Mouse (Mus musculus) left cerebral cortex, adult 2 months (tissue): ENCODE data around the gene Ltbp1. TPM values are rescaled to one million over a fixed set of nuclear protein-coding genes. Genes with fewer than 3 reads are reported as not detected.

Experiments
- DNase-seq, 2 experiments: peaks; one replicate each; pipeline ENCODE4 v3.0.0; 2021 to 2022; ENCODE audit warnings: low spot score in 2 of 2, mixed read lengths in 1 of 2; ENCODE audit errors: extremely low spot score in 1 of 2
- H3K27ac ChIP-seq: fragments of 200-600 bp; 2 replicates; pipeline ENCODE4 v1.8.1; 2022
- H3K4me3 ChIP-seq: fragments of 200-600 bp; 2 replicates; pipeline ENCODE4 v1.8.1; 2022
- CTCF ChIP-seq: fragments of 200-600 bp; IDR thresholded peaks from 2 replicates; pipeline ENCODE4 v1.8.1; 2022; ENCODE audit warnings: antibody characterized with exemption, mild to moderate bottlenecking, moderate library complexity
- intact Hi-C: fragments of 180-260 bp; cut with DNase I; formaldehyde crosslinking; loops from one replicate; pipeline ENCODE4 v1.15.1; 2025
- total RNA-seq, 2 experiments: library from RNA; stranded (reverse); gene quantifications; 2 replicates each; pipeline ENCODE4 v1.2.3; 2021

Gene Ltbp1
- total RNA-seq, 2 experiments from 2014 or later = 8.5 to 9.3 TPM

GRCm38 (mm10) chr17:75368580-75368979, 363.2 kb downstream of the Ltbp1 start:
- Histone ChIP-seq H3K27ac (no peak overlapping the region), H3K4me3 (no peak overlapping the region)
- no peak for DNase-seq
- intact Hi-C loops = loop anchor here (5.0 kb wide), 1 partner anchor 276 kb away; no protein-coding TSS in a partner anchor
- TF ChIP-seq CTCF = no peak

GRCm38 (mm10) chr17:75369351-75369750, 364.0 kb downstream of the Ltbp1 start:
- TF ChIP-seq CTCF = peak; percentile 27
- Histone ChIP-seq H3K27ac (no peak overlapping the region), H3K4me3 (no peak overlapping the region)
- DNase-seq = no peak
- intact Hi-C loops = loop anchor here (5.0 kb wide), 1 partner anchor 277 kb away; no protein-coding TSS in a partner anchor

- TF ChIP-seq CTCF = peak; percentile 57
- no peak overlapping the region for H3K27ac ChIP-seq
- intact Hi-C loops = loop anchor here (5.0 to 10.0 kb wide), 2 partner anchors 558 to 645 kb away; no protein-coding TSS in a partner anchor
- no peak for DNase-seq
- no peak overlapping the region for H3K4me3 ChIP-seq
Measured at GRCm38 (mm10) chr17:75370120-75370519, 364.8 kb downstream of the Ltbp1 start.

GRCm38 (mm10) chr17:75371650-75372049, 366.3 kb downstream of the Ltbp1 start:
- no peak overlapping the region for H3K27ac ChIP-seq
- intact Hi-C loops = loop anchor here (5.0 to 10.0 kb wide), 2 partner anchors 559 to 647 kb away; no protein-coding TSS in a partner anchor
- no peak for DNase-seq
- TF ChIP-seq CTCF = no peak
- H3K4me3 ChIP-seq = no peak overlapping the region

- intact Hi-C loops = loop anchor here (5.0 to 10.0 kb wide), 2 partner anchors 560 to 648 kb away; no protein-coding TSS in a partner anchor
- TF ChIP-seq CTCF = peak; percentile 74
- Histone ChIP-seq H3K4me3 (no peak overlapping the region), H3K27ac (no peak overlapping the region)
- DNase-seq = peak in 1 of 2 experiments; percentile 28
Measured at GRCm38 (mm10) chr17:75372371-75372770, 367.0 kb downstream of the Ltbp1 start.

GRCm38 (mm10) chr17:75374287-75375024, 369.1 kb downstream of the Ltbp1 start:
- no peak for DNase-seq
- Histone ChIP-seq H3K27ac (no peak overlapping the region), H3K4me3 (no peak overlapping the region)
- intact Hi-C loops = loop anchor here (5.0 to 10.0 kb wide), 2 partner anchors 562 to 650 kb away; no protein-coding TSS in a partner anchor
- TF ChIP-seq CTCF = peak; percentile 35

- H3K4me3 ChIP-seq = no peak overlapping the region
- H3K27ac ChIP-seq = no peak overlapping the region
- DNase-seq = no peak
- intact Hi-C loops = loop anchor here (10.0 kb wide), 1 partner anchor 654 kb away; no protein-coding TSS in a partner anchor
- TF ChIP-seq CTCF = no peak
Measured at GRCm38 (mm10) chr17:75378256-75378871, 373.0 kb downstream of the Ltbp1 start.

- no peak for TF ChIP-seq CTCF
- intact Hi-C loops = no loop called here
- no peak for DNase-seq
- Histone ChIP-seq H3K27ac (no peak overlapping the region), H3K4me3 (no peak overlapping the region)
Measured at GRCm38 (mm10) chr17:75380167-75380566, 374.8 kb downstream of the Ltbp1 start.

- Histone ChIP-seq H3K4me3 (no peak overlapping the region), H3K27ac (no peak overlapping the region)
- DNase-seq = no peak
- peak; percentile 50 for TF ChIP-seq CTCF
- intact Hi-C loops = no loop called here
Measured at GRCm38 (mm10) chr17:75388402-75388801, 383.0 kb downstream of the Ltbp1 start.

- Histone ChIP-seq H3K4me3 (no peak overlapping the region), H3K27ac (no peak overlapping the region)
- TF ChIP-seq CTCF = peak; percentile 49
- intact Hi-C loops = no loop called here
- DNase-seq = no peak
Measured at GRCm38 (mm10) chr17:75390142-75390541, 384.8 kb downstream of the Ltbp1 start.

- DNase-seq = no peak
- Histone ChIP-seq H3K27ac (no peak overlapping the region), H3K4me3 (no peak overlapping the region)
- no peak for TF ChIP-seq CTCF
- intact Hi-C loops = no loop called here
Measured at GRCm38 (mm10) chr17:75391429-75392192, 386.2 kb downstream of the Ltbp1 start.
